Mouse (Mus musculus) left cerebral cortex, postnatal 14 days (tissue): Measurements from ENCODE around the gene Mtpn. TPM values are rescaled to one million over a fixed set of nuclear protein-coding genes. Genes with fewer than 3 reads are reported as not detected.

Experiments
- DNase-seq, 2 experiments: peaks; one replicate each; pipeline ENCODE4 v3.0.0; 2021 to 2022; ENCODE audit warnings: low spot score in 2 of 2, mixed read lengths in 1 of 2
- intact Hi-C: fragments of 180-260 bp; cut with DNase I; formaldehyde crosslinking; loops from one replicate; pipeline ENCODE4 v1.15.1; 2025
- long read RNA-seq, 2 experiments: library from polyadenylated mRNA; stranded (forward); transcript quantifications; one replicate each; pipeline ENCODE4 v2.0.0; 2021
- total RNA-seq, 2 experiments: library from RNA; stranded (reverse); gene quantifications; 2 replicates each; pipeline ENCODE4 v1.2.3; 2021

Mtpn gene
- 100 to 1,000 TPM; 344 to 362 TPM for total RNA-seq
- long read RNA-seq, experiment 1, transcript Mtpn-201 (4 exons, 3,960 nt): major isoform, 177 of 205 reads
- long read RNA-seq, experiment 1, partial matches to known transcripts: 2 of 205 reads
- long read RNA-seq, experiment 1, other reads (novel, unspliced or antisense): 26 of 205 reads
- long read RNA-seq, experiment 2, transcript Mtpn-201 (4 exons, 3,960 nt): major isoform, 158 of 177 reads
- long read RNA-seq, experiment 2, partial matches to known transcripts: 18 of 177 reads
- long read RNA-seq, experiment 2, other reads (novel, unspliced or antisense): 1 of 177 reads

GRCm38 (mm10) chr6:35539304-35540009 is at the start of gene Mtpn:
Gene Mtpn (minus strand): TSS chr6:35539888.
- intact Hi-C loops: no loop called here
- peak; percentile 98 for DNase-seq

GRCm38 (mm10) chr6:35568731-35569130 is 29.0 kb upstream of the Mtpn start:
- intact Hi-C loops: loop anchor here (10.0 kb wide), 2 partner anchors 184 to 314 kb away; no protein-coding TSS in a partner anchor
- no peak for DNase-seq

GRCm38 (mm10) chr6:35567755-35568154 is 28.1 kb upstream of the Mtpn start:
- intact Hi-C loops: loop anchor here (10.0 kb wide), 2 partner anchors 183 to 313 kb away; no protein-coding TSS in a partner anchor
- peak; percentile 65 to 80 for DNase-seq

GRCm38 (mm10) chr6:35559950-35560349 is 20.3 kb upstream of the Mtpn start:
- intact Hi-C loops: loop anchor here (10.0 kb wide), 2 partner anchors 175 to 305 kb away; no protein-coding TSS in a partner anchor

GRCm38 (mm10) chr6:35544352-35544751 is 4.7 kb upstream of the Mtpn start:
- intact Hi-C loops: no loop called here
- no peak for DNase-seq

More at GRCm38 (mm10) chr6:35559950-35560349, 20.3 kb upstream of the Mtpn start:
- no peak for DNase-seq

GRCm38 (mm10) chr6:35542656-35543400 is 3.1 kb upstream of the Mtpn start:
- intact Hi-C loops: no loop called here
- DNase-seq: no peak

GRCm38 (mm10) chr6:35540377-35540776 is 689 bp upstream of the Mtpn start:
- no peak for DNase-seq
- intact Hi-C loops: no loop called here

- no peak for DNase-seq
- intact Hi-C loops: no loop called here
These were observed 858 bp downstream of the Mtpn start for GRCm38 (mm10) chr6:35538757-35539303.

GRCm38 (mm10) chr6:35536021-35536420 is 3.7 kb downstream of the Mtpn start:
- intact Hi-C loops: no loop called here

GRCm38 (mm10) chr6:35513362-35513761 is 26.3 kb downstream of the Mtpn start:
- DNase-seq: no peak
- intact Hi-C loops: no loop called here

More at GRCm38 (mm10) chr6:35536021-35536420, 3.7 kb downstream of the Mtpn start:
- no peak for DNase-seq

GRCm38 (mm10) chr6:35504781-35505180 is 34.9 kb downstream of the Mtpn start:
- no peak for DNase-seq
- intact Hi-C loops: no loop called here

GRCm38 (mm10) chr6:35502904-35503303 is 36.8 kb downstream of the Mtpn start:
- peak; percentile 20 to 30 for DNase-seq
- intact Hi-C loops: no loop called here

GRCm38 (mm10) chr6:35499978-35500667 is 39.6 kb downstream of the Mtpn start:
- intact Hi-C loops: no loop called here
- DNase-seq: no peak

- intact Hi-C loops: no loop called here
- no peak for DNase-seq
These were observed 42.3 kb downstream of the Mtpn start for GRCm38 (mm10) chr6:35497406-35497805.

GRCm38 (mm10) chr6:35493851-35494250 is 45.8 kb downstream of the Mtpn start:
- intact Hi-C loops: no loop called here
- DNase-seq: no peak

- no peak for DNase-seq
- intact Hi-C loops: no loop called here
These were observed 59.9 kb downstream of the Mtpn start for GRCm38 (mm10) chr6:35479651-35480335.

- intact Hi-C loops: no loop called here
These were observed 62.9 kb downstream of the Mtpn start for GRCm38 (mm10) chr6:35476830-35477229.

More at GRCm38 (mm10) chr6:35476830-35477229, 62.9 kb downstream of the Mtpn start:
- no peak for DNase-seq
